Mouse (Mus musculus) neural tube, embryonic 14.5 days (tissue): ENCODE measurements around the gene Hoxd11. TPM values are rescaled to one million over a fixed set of nuclear protein-coding genes. Genes with fewer than 3 reads are reported as not detected.

Experiments
- ATAC-seq: fragments of 200-750 bp; cut with Nextera tagmentation; 2 replicates; pipeline ENCODE4 v1.8.0; 2017; ENCODE audit warnings: low read depth, mild to moderate bottlenecking, moderate TSS enrichment, moderate library complexity
- H3K27ac ChIP-seq: fragments of 300-500 bp; sonication (generic); 2 replicates; pipeline ENCODE4 v1.5.1; 2014; ENCODE audit warnings: low read depth, mild to moderate bottlenecking, control low read depth, low read length, moderate library complexity, mixed read lengths
- H3K27me3 ChIP-seq: fragments of 300-500 bp; sonication (generic); 2 replicates; pipeline ENCODE4 v1.6.1; 2014; ENCODE audit warnings: low read length; ENCODE audit not compliant: control insufficient read depth, insufficient read depth
- H3K36me3 ChIP-seq: fragments of 300-500 bp; sonication (generic); 2 replicates; pipeline ENCODE4 v1.6.1; 2014; ENCODE audit warnings: low read length, mixed read lengths; ENCODE audit not compliant: control insufficient read depth, insufficient read depth
- H3K4me1 ChIP-seq: fragments of 300-500 bp; sonication (generic); 2 replicates; pipeline ENCODE4 v1.6.1; 2014; ENCODE audit warnings: low read length; ENCODE audit not compliant: control insufficient read depth, insufficient read depth
- H3K4me2 ChIP-seq: fragments of 300-500 bp; sonication (generic); 2 replicates; pipeline ENCODE4 v1.6.1; 2014; ENCODE audit warnings: mild to moderate bottlenecking, low read depth, low read length, control low read depth
- H3K4me3 ChIP-seq: fragments of 300-500 bp; sonication (generic); 2 replicates; pipeline ENCODE4 v1.5.1; 2014; ENCODE audit warnings: low read depth, low read length, control low read depth, mixed read lengths
- H3K9ac ChIP-seq: fragments of 300-500 bp; sonication (generic); replicated peaks from 2 replicates; pipeline ENCODE4 v1.6.1; 2014; ENCODE audit warnings: low read depth, mild to moderate bottlenecking, control low read depth, low read length, mixed read lengths
- H3K9me3 ChIP-seq: fragments of 300-500 bp; sonication (generic); 2 replicates; pipeline ENCODE4 v1.6.1; 2016; ENCODE audit warnings: low read length; ENCODE audit not compliant: control insufficient read depth
- WGBS: fragments of 180-500 bp; shearing (Covaris S2); extraction: QIAGEN DNeasy Blood & Tissue Kit; methylation state at CpG from one replicate; pipeline ENCODE4 v1.1.7; 2014; 5-methylcytosine and 5-hydroxymethylcytosine counted together
- polyA plus RNA-seq: library from polyadenylated mRNA; unstranded; fragments of >200 nt; fragmentation: Nextera tagmentation; extraction: Ambion mirVana; gene quantifications from 2 replicates; pipeline ENCODE4 v1.2.1, GENCODE M21; 2014

Gene Hoxd11
- polyA plus RNA-seq, 1 experiment from 2014 or later, result 0.09 TPM

DNA sequence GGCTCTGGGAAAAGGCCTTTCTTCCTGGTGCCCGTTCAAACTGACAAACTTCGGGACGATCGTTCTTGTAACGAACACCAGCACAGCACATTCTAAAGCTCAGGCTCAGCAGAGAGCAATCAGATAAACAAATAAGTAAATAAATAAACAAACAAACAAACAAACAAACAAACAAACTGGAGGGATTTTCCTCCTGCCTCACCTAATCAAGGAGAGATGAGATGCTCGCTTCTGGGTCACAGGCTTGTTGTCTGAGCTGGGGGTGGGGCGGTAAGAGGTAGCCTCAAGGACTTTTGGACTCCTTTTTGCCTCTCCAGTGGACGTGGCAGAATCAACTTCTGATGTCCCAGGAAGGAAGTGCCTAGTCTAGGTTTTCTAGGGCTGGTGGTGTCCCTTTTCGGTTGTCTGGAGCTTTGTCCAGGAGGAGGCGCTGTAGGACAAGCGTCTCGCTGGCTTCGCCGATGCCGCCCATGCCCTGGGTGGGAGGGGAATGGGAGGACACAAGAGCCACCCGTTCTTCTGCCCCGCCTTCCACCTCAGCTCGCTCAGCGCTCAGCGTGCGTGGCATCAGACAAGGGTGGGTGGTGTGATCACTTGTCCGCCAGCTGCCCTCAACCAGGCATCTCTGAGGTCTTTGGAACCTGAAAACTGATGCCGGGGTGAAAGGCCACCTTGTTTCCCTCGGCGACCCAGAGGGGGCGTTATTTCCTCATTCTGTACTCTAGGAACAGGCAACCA, 36.3 kb downstream of the Hoxd11 start:
- peak overlapping the region; percentile 99 for H3K4me3 ChIP-seq
- no peaks in the 10 kb centered on the region for H3K27me3 ChIP-seq
- H3K9me3 ChIP-seq, result no peaks in the 10 kb centered on the region
- peak; percentile 50 for ATAC-seq
- WGBS, result under 1% methylated on average over 26 of the region's 26 CpGs
- H3K9ac ChIP-seq, result peak overlapping the region; percentile 100
- H3K27ac ChIP-seq, result peak overlapping the region; percentile 100
- H3K4me2 ChIP-seq, result peak overlapping the region; percentile 75
- peaks cover 53% of the 10 kb centered on the region for H3K4me1 ChIP-seq
- no peaks in the 10 kb centered on the region for H3K36me3 ChIP-seq

DNA sequence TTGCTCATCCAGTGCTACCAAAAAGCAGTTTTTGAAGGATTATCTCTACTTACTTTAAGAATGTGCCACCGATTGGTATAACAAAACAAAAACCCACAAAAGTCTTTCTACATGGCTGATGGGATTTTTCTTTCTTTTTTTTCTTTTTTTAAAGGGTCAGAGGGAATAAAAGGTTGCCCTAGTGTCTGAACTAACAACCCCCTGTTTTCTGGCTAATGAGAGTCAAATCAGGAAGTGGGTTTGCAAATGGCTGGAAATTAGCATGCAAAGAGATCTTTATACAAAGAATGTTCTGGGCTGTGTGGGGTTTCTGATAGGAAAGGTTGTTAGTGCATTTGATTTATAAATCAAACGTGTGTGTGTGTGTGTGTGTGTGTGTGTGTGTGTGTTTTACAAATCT, 41.0 kb downstream of the Hoxd11 start:
- peak overlapping the region; percentile 48; the same call in 1 of the 2 replicates for H3K27ac ChIP-seq
- ATAC-seq, result no peak
- H3K9ac ChIP-seq, result no peak overlapping the region
- H3K36me3 ChIP-seq, result no peaks in the 10 kb centered on the region; the same call in 1 of the 2 replicates
- 4% methylated on average over 2 of the region's 2 CpGs for WGBS
- H3K9me3 ChIP-seq, result no peaks in the 10 kb centered on the region
- peak overlapping the region; percentile 2; the same call in 1 of the 2 replicates for H3K4me3 ChIP-seq
- H3K27me3 ChIP-seq, result no peaks in the 10 kb centered on the region
- peaks cover 97% of the 10 kb centered on the region for H3K4me1 ChIP-seq
- H3K4me2 ChIP-seq, result peak overlapping the region; percentile 68

DNA sequence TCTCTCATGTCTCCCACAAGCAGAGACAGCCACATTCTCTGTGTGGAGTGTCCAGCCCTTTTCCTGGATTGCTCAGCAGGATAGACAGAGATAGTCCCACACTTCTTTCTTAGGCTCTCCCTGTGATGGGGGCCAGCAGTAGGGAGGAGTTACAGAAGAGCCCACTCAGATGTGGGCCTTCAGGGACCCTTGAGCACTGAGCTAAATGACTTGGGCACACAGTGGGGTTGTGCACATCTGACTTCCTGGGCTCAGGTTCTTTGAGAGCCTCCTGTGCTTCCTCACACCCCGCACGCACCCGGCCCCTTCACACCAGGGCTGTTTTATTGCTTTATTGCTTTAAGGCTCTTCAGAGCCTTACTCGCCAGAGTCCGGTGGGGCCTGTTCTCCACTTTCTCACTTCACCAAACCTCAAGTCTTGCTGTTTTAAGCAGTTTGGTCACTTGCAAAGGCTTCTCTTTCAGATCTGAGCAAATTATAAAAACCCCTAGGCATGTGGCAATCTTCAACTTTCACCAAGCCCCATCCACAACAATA, 41.7 kb downstream of the Hoxd11 start:
- H3K9me3 ChIP-seq, result no peaks in the 10 kb centered on the region
- peak overlapping the region; percentile 32; the same call in 1 of the 2 replicates for H3K9ac ChIP-seq
- ATAC-seq, result no peak
- peak overlapping the region; percentile 68 for H3K4me2 ChIP-seq
- H3K4me3 ChIP-seq, result 0 out of 2 replicates have a peak overlapping the region, but pooled peaks have one; percentile 2
- H3K36me3 ChIP-seq, result peaks cover under 1% of the 10 kb centered on the region; the same call in 1 of the 2 replicates
- 4% methylated on average over 5 of the region's 5 CpGs for WGBS
- H3K4me1 ChIP-seq, result peaks cover 98% of the 10 kb centered on the region
- peak overlapping the region; percentile 48 for H3K27ac ChIP-seq
- H3K27me3 ChIP-seq, result no peaks in the 10 kb centered on the region

DNA sequence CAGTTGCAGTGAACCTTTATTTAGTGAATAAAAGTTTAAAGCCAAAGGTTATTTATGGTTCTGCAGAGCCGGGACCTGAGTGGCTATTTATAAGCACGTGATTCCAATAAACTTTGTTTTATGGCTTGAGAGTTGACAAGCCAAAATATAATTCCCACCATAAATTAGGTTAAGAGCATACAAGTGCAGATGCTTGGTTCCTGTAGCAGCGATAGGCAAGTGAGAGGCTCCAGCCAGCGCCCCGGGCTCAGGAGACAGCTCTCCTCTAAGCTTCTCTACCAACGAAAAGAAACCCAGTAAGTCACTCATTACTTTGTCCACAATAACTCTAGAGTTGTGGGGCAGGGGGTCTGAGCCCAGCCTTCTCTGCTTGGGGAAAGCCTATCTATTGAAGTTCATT, 42.5 kb downstream of the Hoxd11 start:
- H3K4me1 ChIP-seq, result peaks cover 98% of the 10 kb centered on the region
- WGBS, result 5% methylated on average over 6 of the region's 6 CpGs
- peak overlapping the region; percentile 24; the same call in 1 of the 2 replicates for H3K4me3 ChIP-seq
- no peaks in the 10 kb centered on the region for H3K9me3 ChIP-seq
- peaks cover 5% of the 10 kb centered on the region; the same call in 1 of the 2 replicates for H3K36me3 ChIP-seq
- peak overlapping the region; percentile 62; the same call in 1 of the 2 replicates for H3K27ac ChIP-seq
- peak overlapping the region; percentile 68 for H3K4me2 ChIP-seq
- H3K9ac ChIP-seq, result peak overlapping the region; percentile 48; the same call in 1 of the 2 replicates
- 0 out of 2 replicates have a peak, but pooled peaks have one; percentile 39 for ATAC-seq
- no peaks in the 10 kb centered on the region for H3K27me3 ChIP-seq

DNA sequence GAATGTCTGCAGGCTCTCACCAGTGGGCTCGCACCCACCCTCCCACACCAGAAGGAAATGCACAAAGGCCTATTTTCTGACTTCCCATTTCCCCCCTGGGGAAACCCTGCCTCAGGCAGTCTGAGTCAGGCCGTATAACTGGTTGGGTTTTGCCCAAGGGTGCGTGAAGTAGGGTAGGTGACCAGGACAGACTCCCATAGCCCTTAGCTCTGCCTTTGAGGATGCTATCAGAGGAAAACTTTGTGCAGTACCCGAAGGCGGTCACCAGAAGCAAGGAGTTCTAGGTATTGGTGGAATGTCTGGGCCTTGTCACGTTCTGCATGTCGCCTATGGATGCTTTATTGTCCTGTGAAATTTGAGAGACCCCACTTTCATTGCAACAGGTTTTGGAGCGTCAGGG, 43.6 kb downstream of the Hoxd11 start:
- H3K27ac ChIP-seq, result peak overlapping the region; percentile 62
- ATAC-seq, result no peak
- no peaks in the 10 kb centered on the region for H3K9me3 ChIP-seq
- H3K9ac ChIP-seq, result peak overlapping the region; percentile 48
- peaks cover 98% of the 10 kb centered on the region for H3K4me1 ChIP-seq
- H3K36me3 ChIP-seq, result peaks cover 6% of the 10 kb centered on the region; the same call in 1 of the 2 replicates
- H3K27me3 ChIP-seq, result no peaks in the 10 kb centered on the region
- H3K4me3 ChIP-seq, result peak overlapping the region; percentile 24
- peak overlapping the region; percentile 68 for H3K4me2 ChIP-seq
- WGBS, result 8% methylated on average over 8 of the region's 8 CpGs

DNA sequence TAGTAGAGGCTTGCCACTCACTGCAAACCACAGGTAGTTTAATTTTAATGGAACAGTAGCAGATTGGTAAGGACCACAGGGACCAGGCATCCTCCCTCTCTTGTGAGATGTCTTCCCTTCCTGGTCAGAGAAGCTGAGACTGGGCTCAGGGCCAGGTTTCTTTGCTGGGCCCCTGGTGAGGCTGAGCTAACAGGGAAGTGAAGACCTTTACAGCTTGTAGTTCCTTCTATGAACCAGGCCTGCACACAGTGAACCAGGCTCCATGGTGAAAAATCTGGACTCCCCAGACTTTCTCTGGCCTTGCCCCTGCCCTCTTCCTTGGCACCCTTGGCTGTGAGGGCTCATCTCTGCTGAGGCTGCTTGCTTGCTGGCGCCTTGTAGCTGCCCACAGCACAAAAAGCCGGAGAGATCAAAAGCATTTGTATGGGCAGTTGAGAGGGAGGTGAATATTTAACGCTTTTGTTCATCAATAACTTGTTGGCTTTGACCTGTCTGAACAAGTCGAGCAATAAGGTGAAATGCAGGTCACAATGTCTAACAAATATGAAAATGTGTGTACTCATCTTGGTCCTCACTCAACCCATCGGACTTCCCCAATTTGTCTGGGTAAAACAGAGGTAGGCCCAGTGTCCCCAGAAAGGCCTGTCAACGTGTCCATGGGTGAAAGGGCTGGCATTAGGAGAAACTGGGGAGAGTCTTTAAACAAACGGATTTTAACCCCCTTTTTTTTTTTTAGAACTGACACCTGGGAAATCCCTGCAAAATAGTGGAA, 45.1 kb downstream of the Hoxd11 start:
- no peak for ATAC-seq
- Histone ChIP-seq H3K27ac (peak overlapping the region; percentile 83), H3K36me3 (peaks cover 17% of the 10 kb centered on the region), H3K4me3 (peak overlapping the region; percentile 24; the same call in 1 of the 2 replicates), H3K9me3 (no peaks in the 10 kb centered on the region), H3K4me2 (peak overlapping the region; percentile 68), H3K9ac (peak overlapping the region; percentile 48), H3K4me1 (peaks cover 95% of the 10 kb centered on the region), H3K27me3 (no peaks in the 10 kb centered on the region)
- 11% methylated on average over 7 of the region's 7 CpGs for WGBS

DNA sequence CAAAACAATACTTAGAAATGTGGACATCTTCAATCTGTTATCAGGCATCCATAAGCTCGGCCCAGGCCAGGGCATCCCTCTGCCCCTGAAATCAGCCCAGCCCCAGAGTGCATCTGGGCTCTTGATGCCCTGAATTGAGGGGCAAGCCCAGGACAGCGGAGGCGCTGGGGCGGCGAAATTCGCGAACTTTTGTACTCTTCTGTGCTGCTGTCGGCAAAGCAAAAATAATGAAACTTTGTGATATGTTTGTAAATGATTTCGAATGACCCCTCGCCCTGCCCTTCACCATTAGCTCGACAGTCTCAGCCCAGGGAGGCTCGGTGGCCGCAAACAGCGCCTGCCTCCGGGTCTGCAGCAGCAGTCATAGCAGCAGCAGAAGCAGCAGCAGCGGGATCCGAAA, 45.8 kb downstream of the Hoxd11 start:
- peak overlapping the region; percentile 68 for H3K4me2 ChIP-seq
- peaks cover 88% of the 10 kb centered on the region for H3K4me1 ChIP-seq
- H3K27ac ChIP-seq, result peak overlapping the region; percentile 83; the same call in 1 of the 2 replicates
- peaks cover 17% of the 10 kb centered on the region for H3K36me3 ChIP-seq
- WGBS, result 11% methylated on average over 17 of the region's 17 CpGs
- H3K9me3 ChIP-seq, result no peaks in the 10 kb centered on the region
- no peak for ATAC-seq
- H3K4me3 ChIP-seq, result peak overlapping the region; percentile 14
- peak overlapping the region; percentile 46 for H3K9ac ChIP-seq
- no peaks in the 10 kb centered on the region for H3K27me3 ChIP-seq

DNA sequence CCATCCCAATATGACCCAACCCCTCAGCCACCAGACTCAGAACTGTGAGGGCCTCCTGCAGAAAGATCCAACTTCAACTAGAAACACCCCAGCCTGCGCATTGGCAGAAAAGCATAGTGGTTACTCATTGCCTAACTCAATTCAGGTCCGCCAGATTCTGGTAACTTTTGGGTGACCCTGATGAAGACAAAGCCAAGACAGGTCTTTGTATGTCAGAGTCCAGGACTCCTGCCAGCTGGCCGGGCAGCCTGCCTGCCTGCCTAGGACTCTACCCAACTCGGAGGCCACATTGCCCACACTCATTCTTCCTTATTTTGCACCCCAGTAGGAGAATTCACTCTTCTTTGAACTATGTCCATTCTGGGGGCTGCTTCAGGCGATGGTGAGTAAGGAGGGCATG, 47.2 kb downstream of the Hoxd11 start, which contains the start of gene Gm28230:
Gene Gm28230 (plus strand): TSS at position 178 of the 400 bp plus-strand sequence.
- no peaks in the 10 kb centered on the region for H3K9me3 ChIP-seq
- WGBS, result 9% methylated on average over 5 of the region's 5 CpGs
- ATAC-seq, result no peak
- peak within 1 kb of the TSS; percentile 34 for H3K4me3 ChIP-seq
- peaks cover 17% of the 10 kb centered on the region for H3K36me3 ChIP-seq
- peak within 1 kb of the TSS; percentile 68 for H3K4me2 ChIP-seq
- H3K9ac ChIP-seq, result peak within 1 kb of the TSS; percentile 46
- peaks cover 87% of the 10 kb centered on the region for H3K4me1 ChIP-seq
- H3K27me3 ChIP-seq, result no peaks in the 10 kb centered on the region
- H3K27ac ChIP-seq, result peak within 1 kb of the TSS; percentile 83
